Comparison of ENCODE assay signal across 8 mouse cellular contexts in the genomic region with DNA sequence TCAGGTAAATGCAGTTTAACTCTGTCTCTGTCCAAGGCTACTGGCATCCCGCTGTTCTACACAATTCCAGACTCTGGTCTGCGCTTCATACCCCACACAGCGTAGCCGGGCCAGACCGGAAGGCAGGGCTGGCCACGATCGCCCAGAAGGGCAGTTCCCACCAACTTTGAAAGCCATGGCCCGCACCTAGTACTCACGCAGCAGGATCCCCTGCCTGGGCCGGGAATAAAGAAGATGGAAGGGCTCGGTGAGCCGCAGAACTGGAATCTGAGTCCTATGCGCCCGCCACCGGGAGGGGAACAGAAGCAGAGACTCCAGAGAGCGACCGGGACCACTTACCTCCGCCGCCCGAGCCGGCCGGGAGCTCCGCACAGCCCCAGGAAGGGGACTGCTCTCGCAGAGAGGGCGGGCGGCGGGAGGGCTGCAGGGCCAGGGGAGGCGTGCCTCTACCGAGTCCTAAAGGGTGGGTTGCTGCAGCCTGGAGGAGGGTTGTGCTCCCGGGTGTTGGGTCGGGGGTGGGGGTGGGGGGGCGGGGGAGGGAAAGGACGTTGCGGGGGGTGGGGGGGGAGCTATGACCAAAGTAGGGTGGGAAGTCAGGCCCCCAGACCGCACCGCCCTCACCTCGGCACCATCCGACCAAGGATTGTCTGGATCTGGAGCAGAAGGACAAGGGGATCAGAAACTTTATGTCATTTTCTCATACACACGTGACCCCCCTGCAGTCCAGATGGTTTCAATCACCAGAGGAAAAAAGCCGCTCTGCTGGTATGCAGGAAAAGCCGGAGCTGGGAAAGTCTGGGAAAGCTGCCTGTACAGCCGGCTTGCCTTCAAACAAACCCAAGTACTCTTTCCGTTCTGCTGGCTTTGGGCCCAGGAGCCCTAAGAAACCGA. TPM values are rescaled to one million over a fixed set of nuclear protein-coding genes. Genes with fewer than 3 reads are reported as not detected.
DNase-seq lines count a peak whose midpoint lies in the region; ATAC-seq lines count a peak whose summit lies in the region.

No protein-coding gene starts in this region.

- peak overlapping the region; percentile 63 for H3K4me2 ChIP-seq in embryonic facial prominence, embryonic 13.5 days
- H3K4me2 ChIP-seq in midbrain, embryonic 11.5 days, result peak overlapping the region; percentile 93

- no peak for ATAC-seq in CD4-positive, CD25-positive, alpha-beta regulatory T cell, adult 4 months
- peak; percentile 96 for ATAC-seq in embryonic facial prominence, embryonic 13.5 days (ENCODE audit: insufficient number of reproducible peaks, insufficient read depth, low FRiP score, low TSS enrichment, low read depth)
- peak; percentile 96 for ATAC-seq in midbrain, embryonic 11.5 days (ENCODE audit: low FRiP score)

- H3K4me3 ChIP-seq in embryonic facial prominence, embryonic 13.5 days, result peak overlapping the region; percentile 79
- peak overlapping the region; percentile 73 for H3K4me3 ChIP-seq in limb, embryonic 10.5 days
- H3K4me3 ChIP-seq in midbrain, embryonic 11.5 days (ENCODE audit: low read depth, low read length), result peak overlapping the region; percentile 64

- peak overlapping the region; percentile 99 for H3K27ac ChIP-seq in embryonic facial prominence, embryonic 13.5 days
- peak overlapping the region; percentile 97 for H3K27ac ChIP-seq in limb, embryonic 10.5 days
- H3K27ac ChIP-seq in midbrain, embryonic 11.5 days (ENCODE audit: low read depth, low read length), result peak overlapping the region; percentile 65

- peak overlapping the region; percentile 90 for H3K9ac ChIP-seq in embryonic facial prominence, embryonic 13.5 days
- peak overlapping the region; percentile 87 for H3K9ac ChIP-seq in midbrain, embryonic 11.5 days (ENCODE audit: low read length)

- H3K4me1 ChIP-seq in embryonic facial prominence, embryonic 13.5 days, result peaks cover 43% of the 10 kb centered on the region
- peaks cover 40% of the 10 kb centered on the region for H3K4me1 ChIP-seq in limb, embryonic 10.5 days
- H3K4me1 ChIP-seq in midbrain, embryonic 11.5 days (ENCODE audit: control insufficient read depth, insufficient read depth, low read length), result peaks cover 2% of the 10 kb centered on the region; the same call in 1 of the 2 replicates

- no peaks in the 10 kb centered on the region for H3K36me3 ChIP-seq in embryonic facial prominence, embryonic 13.5 days
- H3K36me3 ChIP-seq in limb, embryonic 10.5 days, result peaks cover 4% of the 10 kb centered on the region; the same call in 1 of the 2 replicates
- H3K36me3 ChIP-seq in midbrain, embryonic 11.5 days (ENCODE audit: control insufficient read depth, insufficient read depth, low read length), result no peaks in the 10 kb centered on the region

- H3K27me3 ChIP-seq in embryonic facial prominence, embryonic 13.5 days, result no peaks in the 10 kb centered on the region
- H3K27me3 ChIP-seq in limb, embryonic 10.5 days (ENCODE audit: low read depth, poor library complexity, severe bottlenecking), result no peaks in the 10 kb centered on the region
- no peaks in the 10 kb centered on the region for H3K27me3 ChIP-seq in midbrain, embryonic 11.5 days (ENCODE audit: control insufficient read depth, insufficient read depth, low read length)

- peak; percentile 5 for DNase-seq in CD4-positive, CD25-positive, alpha-beta regulatory T cell, adult 2 months (ENCODE audit: low read depth, low spot score)
- DNase-seq in heart, adult 8-10 months (ENCODE audit: low spot score), result peak; percentile 81
- DNase-seq in kidney, adult 8-10 months, result peak; percentile 65
- DNase-seq in limb, embryonic 10.5 days (ENCODE audit: low spot score), result peak; percentile 88
- DNase-seq in midbrain, embryonic 11.5 days (ENCODE audit: low spot score, missing footprints), result peak; percentile 95
- peak; percentile 11 to 46 for DNase-seq in spleen, postnatal 10 days (ENCODE audit: low spot score in 2 of 2)

- WGBS in embryonic facial prominence, embryonic 13.5 days, result under 1% methylated on average over 37 of the region's 44 CpGs
- under 1% methylated on average over 44 of the region's 44 CpGs for WGBS in limb, embryonic 10.5 days
- WGBS in midbrain, embryonic 11.5 days, result under 1% methylated on average over 42 of the region's 44 CpGs

- H3K9me3 ChIP-seq in embryonic facial prominence, embryonic 13.5 days, result no peaks in the 10 kb centered on the region
- H3K9me3 ChIP-seq in limb, embryonic 10.5 days (replicated peaks), result no peaks in the 10 kb centered on the region
- no peaks in the 10 kb centered on the region for H3K9me3 ChIP-seq in midbrain, embryonic 11.5 days (ENCODE audit: control insufficient read depth, low read length)

RNA-seq across cellular contexts. Expression of gene St5, which starts 31.6 kb away (rescaled TPM):
- polyA plus RNA-seq in CD4-positive, CD25-positive, alpha-beta regulatory T cell, adult 4 months (2017; shearing (Covaris generic)), result 1 to 10 TPM; 1.8 to 3.9 TPM
- 45.1 and 58.3 TPM in 2 replicates for polyA plus RNA-seq in embryonic facial prominence, embryonic 13.5 days (2015; fragmentation: Nextera tagmentation; extraction: Ambion mirVana)
- total RNA-seq in heart, adult 8-10 months (2022), result 10 to 100 TPM; 21.3 to 28.7 (median 22.7) TPM
- polyA plus RNA-seq in limb, embryonic 10.5 days (2016; fragmentation: Nextera tagmentation; extraction: Ambion mirVana), result 41.4 and 53.5 TPM in 2 replicates
- 37.9 and 41.6 TPM in 2 replicates for polyA plus RNA-seq in midbrain, embryonic 11.5 days (2014; fragmentation: Nextera tagmentation; extraction: Ambion mirVana)

RNA-seq across cellular contexts. Expression of gene Akip1, which starts 31.7 kb away (rescaled TPM):
- 10 to 100 TPM; 28.6 to 32.8 TPM for polyA plus RNA-seq in CD4-positive, CD25-positive, alpha-beta regulatory T cell, adult 4 months (2017; shearing (Covaris generic))
- polyA plus RNA-seq in embryonic facial prominence, embryonic 13.5 days (2015; fragmentation: Nextera tagmentation; extraction: Ambion mirVana), result 30.8 and 33.7 TPM in 2 replicates
- 10 to 100 TPM; 13.7 to 17.8 (median 16.3) TPM for total RNA-seq in heart, adult 8-10 months (2022)
- polyA plus RNA-seq in limb, embryonic 10.5 days (2016; fragmentation: Nextera tagmentation; extraction: Ambion mirVana), result 26.8 and 27.5 TPM in 2 replicates
- 19.4 and 20.7 TPM in 2 replicates for polyA plus RNA-seq in midbrain, embryonic 11.5 days (2014; fragmentation: Nextera tagmentation; extraction: Ambion mirVana)

RNA-seq across cellular contexts. Expression of gene BC051019, which starts 51.8 kb away (rescaled TPM):
- under 1 TPM in 1 of 2 experiments, not detected in 1; 0.38 TPM for polyA plus RNA-seq in CD4-positive, CD25-positive, alpha-beta regulatory T cell, adult 4 months (2017; shearing (Covaris generic))
- 0.25 TPM in 1 of 2 replicates, not detected in the other for polyA plus RNA-seq in embryonic facial prominence, embryonic 13.5 days (2015; fragmentation: Nextera tagmentation; extraction: Ambion mirVana)
- total RNA-seq in heart, adult 8-10 months (2022), result not detected
- polyA plus RNA-seq in limb, embryonic 10.5 days (2016; fragmentation: Nextera tagmentation; extraction: Ambion mirVana), result not detected in 2 replicates
- polyA plus RNA-seq in midbrain, embryonic 11.5 days (2014; fragmentation: Nextera tagmentation; extraction: Ambion mirVana), result not detected in 2 replicates

RNA-seq across cellular contexts. Expression of gene Ascl3, which starts 59.7 kb away (rescaled TPM):
- polyA plus RNA-seq in CD4-positive, CD25-positive, alpha-beta regulatory T cell, adult 4 months (2017; shearing (Covaris generic)), result not detected
- polyA plus RNA-seq in embryonic facial prominence, embryonic 13.5 days (2015; fragmentation: Nextera tagmentation; extraction: Ambion mirVana), result not detected in 2 replicates
- not detected for total RNA-seq in heart, adult 8-10 months (2022)
- polyA plus RNA-seq in limb, embryonic 10.5 days (2016; fragmentation: Nextera tagmentation; extraction: Ambion mirVana), result 0.35 TPM in 1 of 2 replicates, not detected in the other
- polyA plus RNA-seq in midbrain, embryonic 11.5 days (2014; fragmentation: Nextera tagmentation; extraction: Ambion mirVana), result 0.20 TPM in 1 of 2 replicates, not detected in the other

Comparison
In these comparisons a context has a peak if more than half of its experiments do, and no peak if none do; other contexts are left out.
1. DNase-seq: peak in every context shown above with its lines; median percentile 95 in midbrain, embryonic 11.5 days; 88 in limb, embryonic 10.5 days; 81 in heart, adult 8-10 months; 65 in kidney, adult 8-10 months; 28 in spleen, postnatal 10 days; 5 in CD4-positive, CD25-positive, alpha-beta regulatory T cell, adult 2 months.